Mouse (Mus musculus): ENCODE measurements around the gene Zfp804b. TPM values are rescaled to one million over a fixed set of nuclear protein-coding genes. Genes with fewer than 3 reads are reported as not detected.

Zfp804b gene
- total and polyA plus RNA-seq, 3 experiments, result not detected

DNA sequence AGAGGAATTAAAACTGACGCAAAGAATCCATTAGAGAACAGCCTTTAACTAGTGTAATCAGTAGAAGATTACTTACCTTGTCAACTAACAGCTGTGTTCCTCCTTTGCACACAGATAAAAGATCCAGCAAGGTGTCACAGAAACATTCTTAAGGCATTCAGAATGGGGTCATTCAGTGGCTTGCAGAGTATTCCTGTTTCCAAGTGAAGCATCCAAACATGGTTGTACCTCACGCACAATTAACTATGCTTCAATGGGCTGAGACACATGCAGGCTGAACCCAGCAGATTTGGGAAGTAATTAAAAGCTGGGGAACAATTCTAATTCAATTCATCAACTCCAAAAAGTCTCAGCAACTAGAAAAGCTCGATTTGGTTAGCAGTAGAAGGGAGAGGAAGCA, 337.1 kb downstream of the Zfp804b start:
- DNase-seq (ENCODE audit: extremely low read depth), result no peak
- Histone ChIP-seq H3K4me3 (replicated peaks in 1 of 3; ENCODE audit: low read depth in 2 of 3, low read length in 2 of 3, poor library complexity in 1 of 3) (no peak overlapping the region), H3K79me2 (replicated peaks; ENCODE audit: control insufficient read depth, extremely low read depth, insufficient read depth, poor library complexity, severe bottlenecking) (no peaks in the 10 kb centered on the region), H3K27me3 (replicated peaks) (no peaks in the 10 kb centered on the region), H3K36me3 (replicated peaks in 1 of 2; ENCODE audit: control insufficient read depth in 1 of 2, insufficient read depth in 1 of 2, low read length in 1 of 2) (no peaks in the 10 kb centered on the region), H3K4me1 (ENCODE audit: control insufficient read depth in 1 of 2, insufficient read depth in 2 of 2) (no peaks in the 10 kb centered on the region), H3K4me2 (ENCODE audit: insufficient read depth, low read depth, poor library complexity, severe bottlenecking) (no peak overlapping the region), H3K9ac (ENCODE audit: insufficient read depth, low read depth) (no peak overlapping the region), H3K9me3 (replicated peaks; ENCODE audit: low read length) (no peaks in the 10 kb centered on the region), H3K27ac (ENCODE audit: insufficient read depth, low read depth) (no peak overlapping the region)
- dilution Hi-C loops (cut with MboI; ENCODE audit: extremely low pct_ligation_motif_present, extremely low pct_unique_long_range_greater_than_20kb, low sequenced_read_pairs), result no loop called here
- TF ChIP-seq ETS1 (conservative IDR thresholded peaks at IDR 0.05; ENCODE audit: low read depth, low read length) (no peak), GABPA (IDR thresholded peaks at IDR 0.05; ENCODE audit: insufficient replicate concordance, low read depth, low read length) (no peak), USF1 (IDR thresholded peaks at IDR 0.05; ENCODE audit: low read depth, low read length) (no peak), BHLHE40 (IDR thresholded peaks at IDR 0.05; ENCODE audit: low read depth, low read length) (no peak), HCFC1 (IDR thresholded peaks at IDR 0.05; ENCODE audit: low read depth, low read length) (no peak), CHD2 (IDR thresholded peaks at IDR 0.05; ENCODE audit: low read length) (no peak), EP300 (IDR thresholded peaks at IDR 0.05; ENCODE audit: low read length) (no peak), MAZ (IDR thresholded peaks at IDR 0.05; ENCODE audit: low read depth, low read length) (no peak), SIN3A (IDR thresholded peaks at IDR 0.05; ENCODE audit: low read length) (no peak)
- in situ Hi-C loops (cut with MboI; ENCODE audit: low pct_ligation_motif_present, low pct_unique_long_range_greater_than_20kb, low sequenced_read_pairs), result no loop called here

GRCm38 (mm10) chr5:6983993-6984392, 360.6 kb downstream of the Zfp804b start:
- no peak for DNase-seq (ENCODE audit: extremely low read depth)
- no peaks in the 10 kb centered on the region for H3K9me3 ChIP-seq (replicated peaks; ENCODE audit: low read length)
- H3K36me3 ChIP-seq (replicated peaks in 1 of 2; ENCODE audit: control insufficient read depth in 1 of 2, insufficient read depth in 1 of 2, low read length in 1 of 2), result no peaks in the 10 kb centered on the region
- no peak overlapping the region for H3K4me3 ChIP-seq (replicated peaks in 1 of 3; ENCODE audit: low read depth in 2 of 3, low read length in 2 of 3, poor library complexity in 1 of 3)
- H3K4me1 ChIP-seq (ENCODE audit: control insufficient read depth in 1 of 2, insufficient read depth in 2 of 2), result no peaks in the 10 kb centered on the region
- H3K4me2 ChIP-seq (ENCODE audit: insufficient read depth, low read depth, poor library complexity, severe bottlenecking), result no peak overlapping the region
- TF ChIP-seq EP300 (IDR thresholded peaks at IDR 0.05; ENCODE audit: low read length) (no peak), POLR2AphosphoS2 (IDR thresholded peaks at IDR 0.05; ENCODE audit: low read depth, low read length) (no peak), ZMIZ1 (IDR thresholded peaks at IDR 0.05; ENCODE audit: low read depth, low read length) (no peak), UBTF (IDR thresholded peaks at IDR 0.05; ENCODE audit: low read depth, low read length) (no peak), BHLHE40 (IDR thresholded peaks at IDR 0.05; ENCODE audit: low read depth, low read length) (no peak), MAFK (IDR thresholded peaks at IDR 0.05; ENCODE audit: insufficient replicate concordance, low read length) (no peak), KAT2A (IDR thresholded peaks at IDR 0.05; ENCODE audit: insufficient replicate concordance, low read length) (no peak), SIN3A (IDR thresholded peaks at IDR 0.05; ENCODE audit: low read length) (no peak)
- no peaks in the 10 kb centered on the region for H3K27me3 ChIP-seq (replicated peaks)
- H3K79me2 ChIP-seq (replicated peaks; ENCODE audit: control insufficient read depth, extremely low read depth, insufficient read depth, poor library complexity, severe bottlenecking), result no peaks in the 10 kb centered on the region
- in situ Hi-C loops (cut with MboI; ENCODE audit: low pct_ligation_motif_present, low pct_unique_long_range_greater_than_20kb, low sequenced_read_pairs), result no loop called here
- dilution Hi-C loops (cut with MboI; ENCODE audit: extremely low pct_ligation_motif_present, extremely low pct_unique_long_range_greater_than_20kb, low sequenced_read_pairs), result no loop called here
- H3K27ac ChIP-seq (ENCODE audit: insufficient read depth, low read depth), result no peak overlapping the region
- H3K9ac ChIP-seq (ENCODE audit: insufficient read depth, low read depth), result no peak overlapping the region

DNA sequence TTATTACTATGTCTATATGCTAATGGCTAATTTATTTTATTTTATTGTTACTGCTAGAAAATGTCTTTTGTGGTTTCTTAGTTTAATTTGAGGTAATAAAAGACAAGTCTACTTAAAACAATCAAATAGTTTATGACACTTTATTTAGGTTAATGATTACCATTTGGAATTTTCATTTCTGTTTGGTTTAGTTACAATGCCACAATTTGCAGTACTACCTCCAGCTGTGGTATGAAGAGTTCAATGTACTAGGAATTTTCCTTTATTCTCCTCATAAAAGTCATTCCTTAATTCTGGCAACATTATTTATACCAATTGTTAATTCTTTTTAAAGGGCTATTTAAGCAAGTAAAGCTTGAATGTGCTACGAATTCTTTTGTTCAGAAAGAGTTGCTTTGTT, 409.7 kb downstream of the Zfp804b start:
- DNase-seq (ENCODE audit: extremely low read depth), result no peak
- no peak overlapping the region for H3K27ac ChIP-seq (ENCODE audit: insufficient read depth, low read depth)
- H3K4me1 ChIP-seq (ENCODE audit: control insufficient read depth in 1 of 2, insufficient read depth in 2 of 2), result no peaks in the 10 kb centered on the region
- H3K36me3 ChIP-seq (replicated peaks in 1 of 2; ENCODE audit: control insufficient read depth in 1 of 2, insufficient read depth in 1 of 2, low read length in 1 of 2), result no peaks in the 10 kb centered on the region
- dilution Hi-C loops (cut with MboI; ENCODE audit: extremely low pct_ligation_motif_present, extremely low pct_unique_long_range_greater_than_20kb, low sequenced_read_pairs) (no loop called here), in situ Hi-C loops (cut with MboI; ENCODE audit: low pct_ligation_motif_present, low pct_unique_long_range_greater_than_20kb, low sequenced_read_pairs) (no loop called here)
- H3K9me3 ChIP-seq (replicated peaks; ENCODE audit: low read length), result no peaks in the 10 kb centered on the region
- H3K4me2 ChIP-seq (ENCODE audit: insufficient read depth, low read depth, poor library complexity, severe bottlenecking), result no peak overlapping the region
- H3K9ac ChIP-seq (ENCODE audit: insufficient read depth, low read depth), result no peak overlapping the region
- H3K4me3 ChIP-seq (replicated peaks in 1 of 3; ENCODE audit: low read depth in 2 of 3, low read length in 2 of 3, poor library complexity in 1 of 3), result no peak overlapping the region
- no peaks in the 10 kb centered on the region for H3K27me3 ChIP-seq (replicated peaks)
- H3K79me2 ChIP-seq (replicated peaks; ENCODE audit: control insufficient read depth, extremely low read depth, insufficient read depth, poor library complexity, severe bottlenecking), result no peaks in the 10 kb centered on the region
- TF ChIP-seq JUN (IDR thresholded peaks at IDR 0.05; ENCODE audit: insufficient read depth, low read depth, low read length) (no peak), HCFC1 (IDR thresholded peaks at IDR 0.05; ENCODE audit: low read depth, low read length) (no peak), ZMIZ1 (IDR thresholded peaks at IDR 0.05; ENCODE audit: low read depth, low read length) (no peak), RCOR1 (conservative IDR thresholded peaks at IDR 0.05; ENCODE audit: low read depth, low read length) (no peak), MAFK (IDR thresholded peaks at IDR 0.05; ENCODE audit: insufficient replicate concordance, low read length) (no peak), ZC3H11A (IDR thresholded peaks at IDR 0.05; ENCODE audit: low read depth, low read length) (no peak), CTCF (conservative IDR thresholded peaks at IDR 0.05 in 1 of 2, IDR thresholded peaks at IDR 0.05 in 1 of 2; ENCODE audit: low read depth in 2 of 2, low read length in 2 of 2) (no peak), MAZ (IDR thresholded peaks at IDR 0.05; ENCODE audit: low read depth, low read length) (no peak), CHD2 (IDR thresholded peaks at IDR 0.05; ENCODE audit: low read length) (no peak), ZNF384 (IDR thresholded peaks at IDR 0.05; ENCODE audit: low read depth, low read length) (no peak), CHD1 (IDR thresholded peaks at IDR 0.05; ENCODE audit: low read depth, low read length) (no peak), USF2 (conservative IDR thresholded peaks at IDR 0.05; ENCODE audit: low read depth, low read length) (no peak), USF1 (IDR thresholded peaks at IDR 0.05; ENCODE audit: low read depth, low read length) (no peak), TBP (conservative IDR thresholded peaks at IDR 0.05; ENCODE audit: low read depth, low read length) (no peak), JUND (conservative IDR thresholded peaks at IDR 0.05; ENCODE audit: low read depth, low read length) (no peak), ETS1 (conservative IDR thresholded peaks at IDR 0.05; ENCODE audit: low read depth, low read length) (no peak), MEF2A (IDR thresholded peaks at IDR 0.05; ENCODE audit: borderline replicate concordance, low read depth, low read length) (no peak), RAD21 (IDR thresholded peaks at IDR 0.05; ENCODE audit: low read depth, low read length) (no peak)

Measured in CH12.LX (cell line).